Mouse (Mus musculus): ENCODE results near the gene Nav2.

Gene Nav2

DNA sequence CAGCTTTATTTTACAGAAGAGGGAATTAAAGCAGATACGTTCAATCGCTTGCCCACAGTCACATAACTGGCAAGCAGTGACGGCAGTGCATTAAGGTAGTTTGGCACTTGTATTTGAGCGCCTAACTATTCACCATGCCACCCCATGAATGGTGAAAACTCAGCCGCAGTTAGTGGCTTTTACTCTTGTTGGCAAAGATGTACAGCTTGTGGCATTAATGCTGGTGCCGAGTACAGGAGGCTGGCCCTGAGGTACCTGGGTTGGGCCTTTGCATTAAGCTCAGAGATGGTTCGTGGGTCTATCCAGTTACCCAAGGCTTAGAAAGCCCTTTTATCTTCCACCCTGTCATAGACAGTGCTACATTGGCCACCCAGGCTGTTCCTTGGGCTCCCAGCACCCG lies 87.2 kb downstream of the Nav2 start:
- no peak for DNase-seq (ENCODE audit: extremely low read depth, insufficient read length, low spot score)

DNA sequence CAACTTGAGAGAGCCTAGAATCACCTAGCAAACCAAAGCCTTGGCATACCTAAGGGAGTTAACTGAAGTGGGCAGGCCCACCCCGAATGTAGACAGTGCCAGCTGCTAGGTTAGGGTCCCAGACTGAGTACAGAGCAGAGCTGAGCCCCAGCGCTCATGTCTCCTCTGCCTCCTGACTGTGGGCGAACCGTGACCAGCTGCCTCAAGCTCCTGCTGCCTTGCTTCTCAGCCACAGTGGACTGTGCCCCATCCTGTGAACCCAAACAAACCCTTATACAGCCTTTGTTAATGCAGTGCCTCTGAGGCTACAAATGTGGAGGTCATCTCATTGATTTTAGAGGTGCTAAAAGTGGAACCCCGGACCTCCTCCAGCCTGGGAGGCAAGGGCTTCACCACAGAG lies 88.3 kb downstream of the Nav2 start:
- no peak for DNase-seq (ENCODE audit: extremely low read depth, insufficient read length, low spot score)

DNA sequence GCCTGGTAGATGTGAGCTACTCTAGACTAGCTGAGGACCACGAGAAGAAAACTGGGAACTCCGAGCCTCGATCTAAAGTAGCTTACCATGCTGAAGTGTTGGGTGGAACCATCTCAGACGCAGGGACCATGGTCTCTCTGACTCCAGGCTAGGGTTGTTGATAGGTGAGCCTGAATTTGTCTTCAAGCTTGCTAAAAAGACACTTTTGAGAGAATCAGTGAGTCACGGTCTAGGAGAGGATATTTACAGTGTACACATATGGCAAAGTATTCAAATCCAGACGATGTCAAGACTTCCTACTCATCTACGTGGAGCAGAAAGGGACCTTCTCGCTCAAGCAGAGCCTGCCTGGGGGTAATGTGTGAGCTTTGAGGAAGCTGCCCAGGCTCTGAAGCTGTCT lies 89.6 kb downstream of the Nav2 start:
- no peak for DNase-seq (ENCODE audit: extremely low read depth, insufficient read length, low spot score)

DNA sequence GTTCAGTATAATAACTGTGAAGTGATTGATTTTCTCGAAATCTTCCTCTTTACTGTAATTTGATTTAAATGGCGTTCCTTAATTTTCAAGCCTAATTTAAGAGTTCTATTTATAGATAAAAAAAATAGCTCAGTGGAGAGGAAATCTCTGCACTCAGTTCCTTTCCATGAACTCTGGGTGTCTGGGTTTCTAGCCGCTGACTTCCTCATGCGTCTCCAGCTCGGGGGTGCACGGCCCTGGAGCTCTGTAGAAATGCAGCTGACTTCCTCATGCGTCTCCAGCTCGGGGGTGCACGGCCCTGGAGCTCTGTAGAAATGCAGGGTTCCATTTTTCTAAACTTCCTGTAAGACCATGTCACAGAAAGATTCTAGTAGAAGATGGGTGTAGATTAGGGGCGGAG lies 90.1 kb downstream of the Nav2 start:
- DNase-seq (ENCODE audit: extremely low read depth, insufficient read length, low spot score) = no peak

DNA sequence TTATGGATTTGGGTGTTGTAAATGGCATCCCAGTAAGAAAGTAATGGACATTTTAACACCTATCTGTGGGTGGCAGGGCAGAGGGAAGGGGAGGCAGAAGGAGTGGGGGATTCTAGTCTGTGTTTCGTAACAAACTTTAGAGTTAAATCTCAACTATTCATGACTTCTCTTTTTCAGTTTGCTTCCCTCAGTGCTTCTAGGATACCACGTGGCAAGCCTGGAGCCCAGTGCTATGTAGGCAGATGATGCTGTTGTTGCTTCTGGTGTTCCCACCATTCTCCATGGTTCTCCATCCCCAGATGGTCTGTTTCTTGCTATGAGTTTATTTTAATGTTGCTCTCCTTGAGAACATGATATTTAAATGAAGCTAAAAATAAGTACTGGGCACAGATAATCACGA lies 92.3 kb downstream of the Nav2 start:
- no peak for DNase-seq (ENCODE audit: extremely low read depth, insufficient read length, low spot score)

DNA sequence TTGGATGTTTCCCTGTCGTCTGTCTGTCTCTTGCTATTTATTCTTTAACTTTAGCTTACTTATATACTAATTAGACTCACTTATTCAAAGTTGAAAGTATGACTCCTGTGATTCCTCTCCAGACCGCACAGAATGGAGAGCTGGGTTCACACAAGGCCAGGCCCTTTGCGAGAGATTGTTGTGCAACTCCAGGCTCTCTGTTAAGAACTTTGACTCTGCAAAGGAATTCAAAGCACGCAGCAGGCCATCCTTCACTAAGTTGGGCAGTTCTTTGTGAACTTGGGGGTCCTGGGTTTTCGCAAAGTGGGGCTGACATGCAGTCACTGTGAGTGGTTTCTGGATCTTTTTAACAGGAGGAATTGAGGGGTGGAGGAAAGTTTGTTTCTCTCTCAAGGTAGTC lies 95.9 kb downstream of the Nav2 start:
- DNase-seq (ENCODE audit: extremely low read depth, insufficient read length, low spot score) = no peak

DNA sequence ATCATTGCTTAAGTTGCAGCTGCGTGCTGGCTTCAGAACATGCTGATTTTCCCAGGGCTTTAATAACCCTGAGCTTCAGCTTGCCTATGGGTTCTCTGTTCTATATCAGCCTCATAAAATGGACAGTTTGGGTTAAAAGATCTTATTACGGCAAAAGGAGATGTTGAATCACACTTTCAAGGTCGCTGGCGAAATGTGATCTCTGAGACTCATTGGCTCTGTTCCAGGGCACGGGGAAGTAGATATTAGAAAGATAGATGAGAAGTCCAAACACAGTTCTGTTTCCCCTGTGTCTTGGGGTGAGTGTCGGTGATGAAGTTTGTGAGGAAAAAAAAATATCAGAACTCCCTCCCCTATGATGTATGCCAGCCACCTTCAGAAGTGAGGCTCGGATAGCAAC lies 98.4 kb downstream of the Nav2 start:
- no peak for DNase-seq (ENCODE audit: extremely low read depth, insufficient read length, low spot score)

DNA sequence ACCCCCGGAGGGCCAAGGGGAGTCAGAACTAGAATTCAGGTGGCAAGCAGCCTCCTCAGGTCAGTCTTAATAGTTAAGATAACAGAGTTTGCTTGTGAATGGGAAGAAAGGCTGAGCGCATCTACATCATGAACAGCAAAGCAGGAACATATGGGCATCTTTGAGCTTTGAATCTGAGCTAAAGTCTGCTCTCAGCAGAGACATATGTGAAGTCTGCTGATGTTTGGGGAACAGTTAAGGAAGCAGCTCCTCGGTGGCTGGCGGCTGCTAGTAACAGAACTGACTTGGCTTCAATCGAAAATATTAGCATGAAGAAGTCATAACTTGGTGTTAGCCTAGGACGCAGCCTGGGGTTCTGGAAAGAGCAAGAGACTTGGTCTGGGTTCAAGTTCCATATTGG lies 102.2 kb downstream of the Nav2 start:
- DNase-seq (ENCODE audit: extremely low read depth, insufficient read length, low spot score) = no peak

DNA sequence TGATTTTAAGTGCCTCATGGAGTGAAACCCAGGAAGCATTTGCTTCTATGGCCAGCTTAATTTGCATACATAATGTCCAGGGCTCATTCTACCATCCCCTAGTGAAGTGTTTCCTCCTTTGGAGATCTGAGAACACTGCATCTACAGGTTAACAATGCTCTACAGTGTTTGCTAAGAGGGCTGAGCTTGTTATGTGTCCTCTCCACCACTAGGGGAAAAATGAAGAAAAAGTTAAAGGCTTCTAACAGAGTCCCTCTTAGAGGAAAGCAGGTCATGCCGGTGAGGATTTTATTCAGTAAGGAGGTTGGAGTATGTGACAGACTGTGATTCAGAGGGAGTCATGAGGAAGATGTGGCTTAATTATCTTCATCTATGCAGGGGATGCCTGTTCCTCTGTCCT lies 103.5 kb downstream of the Nav2 start:
- no peak for DNase-seq (ENCODE audit: extremely low read depth, insufficient read length, low spot score)

DNA sequence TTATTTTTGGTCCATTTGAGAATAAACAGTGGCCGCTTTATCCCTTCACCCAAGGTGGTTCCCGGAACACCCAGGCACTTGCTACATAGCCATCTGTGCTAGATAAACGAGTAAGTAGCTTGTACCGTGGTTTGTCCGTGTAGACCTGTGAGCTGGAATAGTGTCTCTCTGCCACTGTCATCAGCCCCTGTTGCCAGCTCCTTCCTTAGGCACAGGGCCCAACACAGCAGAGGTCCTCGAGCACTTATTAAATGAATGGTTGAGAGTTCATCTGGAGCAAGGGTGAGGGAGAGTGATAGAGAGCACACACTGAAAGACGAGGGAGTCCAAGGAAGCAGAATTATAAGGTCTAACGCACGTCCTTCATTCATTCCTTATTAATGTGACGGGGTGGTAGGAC lies 106.0 kb downstream of the Nav2 start:
- DNase-seq (ENCODE audit: extremely low read depth, insufficient read length, low spot score) = no peak

DNA sequence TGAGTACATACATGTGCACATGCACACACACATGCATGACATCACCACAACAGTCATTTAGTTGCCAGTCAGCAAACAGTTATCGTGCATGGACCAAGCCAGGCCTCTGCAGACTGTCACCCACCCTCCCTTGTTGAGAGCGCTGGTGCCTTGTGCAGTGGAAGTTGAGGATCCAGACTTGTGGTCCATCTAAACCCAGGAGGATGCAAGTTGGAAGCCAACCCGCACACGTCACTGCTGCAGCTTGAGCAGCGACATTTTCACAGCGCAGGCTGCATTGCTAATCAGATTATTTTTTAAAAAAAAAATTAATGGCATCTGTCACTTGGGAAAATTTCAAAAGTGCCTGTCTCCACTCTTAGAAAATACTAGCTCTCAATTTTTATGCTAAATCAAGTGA lies 106.8 kb downstream of the Nav2 start:
- DNase-seq (ENCODE audit: extremely low read depth, insufficient read length, low spot score) = no peak

DNA sequence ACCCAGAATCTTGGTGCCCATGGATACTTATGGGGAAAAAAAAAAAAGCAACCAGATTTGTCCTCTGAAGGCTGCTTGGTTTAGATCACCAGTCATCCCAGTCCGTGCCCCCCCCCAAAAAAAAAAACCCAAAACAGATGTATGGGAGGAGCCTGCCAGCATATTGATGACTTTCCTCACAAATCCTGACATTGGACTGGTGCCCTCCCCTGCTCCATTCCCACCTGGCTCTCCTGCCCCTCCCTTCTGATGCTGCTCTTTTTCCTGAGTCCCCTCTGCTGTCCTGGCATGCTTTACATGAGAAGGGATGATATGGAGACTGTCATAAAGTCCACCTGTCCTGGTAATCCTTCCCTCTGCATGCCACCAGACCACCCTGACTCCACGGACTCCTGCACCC lies 107.6 kb downstream of the Nav2 start:
- DNase-seq (ENCODE audit: extremely low read depth, insufficient read length, low spot score) = no peak

DNA sequence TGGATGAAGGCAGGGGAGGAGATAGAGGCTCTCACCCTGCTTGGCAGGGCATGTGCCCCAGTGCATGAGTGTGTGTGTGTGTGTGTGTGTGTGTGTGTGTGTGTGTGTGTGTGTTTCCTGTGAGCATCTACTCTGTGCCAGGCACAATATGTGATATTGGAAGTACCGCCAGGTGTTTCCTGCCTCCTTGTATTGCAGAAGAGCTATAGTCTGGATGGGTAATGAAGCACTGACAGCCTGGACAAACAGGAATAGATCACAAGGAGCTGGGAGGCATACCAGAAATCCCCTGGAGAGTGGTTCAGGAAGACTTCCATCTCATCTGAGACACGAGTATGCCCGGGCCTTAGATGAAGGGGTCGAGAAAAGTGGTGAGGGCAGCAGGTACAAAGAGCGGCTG lies 109.3 kb downstream of the Nav2 start:
- DNase-seq (ENCODE audit: extremely low read depth, insufficient read length, low spot score) = no peak

DNA sequence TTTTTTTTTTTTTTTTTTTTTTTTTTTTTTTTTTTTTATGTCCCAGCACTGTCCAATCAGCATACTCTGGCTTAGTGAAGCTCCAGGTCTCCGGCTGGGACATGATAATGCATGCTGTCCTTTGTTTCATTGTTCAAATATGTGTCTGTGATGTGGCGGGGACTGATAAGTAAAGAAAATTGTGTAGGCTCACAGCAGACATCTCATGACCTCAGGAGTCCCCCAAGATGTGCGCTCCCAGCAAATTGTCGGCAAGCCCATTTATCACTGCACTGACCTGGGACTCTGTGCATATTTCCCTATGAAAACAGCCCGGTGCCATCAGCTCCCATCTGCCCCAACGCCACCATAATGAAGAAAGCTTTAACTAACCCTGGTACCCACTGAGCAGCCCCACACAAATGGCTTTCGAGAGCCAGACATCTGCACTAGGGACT lies 110.0 kb downstream of the Nav2 start:
- no peak for DNase-seq (ENCODE audit: extremely low read depth, insufficient read length, low spot score)

DNA sequence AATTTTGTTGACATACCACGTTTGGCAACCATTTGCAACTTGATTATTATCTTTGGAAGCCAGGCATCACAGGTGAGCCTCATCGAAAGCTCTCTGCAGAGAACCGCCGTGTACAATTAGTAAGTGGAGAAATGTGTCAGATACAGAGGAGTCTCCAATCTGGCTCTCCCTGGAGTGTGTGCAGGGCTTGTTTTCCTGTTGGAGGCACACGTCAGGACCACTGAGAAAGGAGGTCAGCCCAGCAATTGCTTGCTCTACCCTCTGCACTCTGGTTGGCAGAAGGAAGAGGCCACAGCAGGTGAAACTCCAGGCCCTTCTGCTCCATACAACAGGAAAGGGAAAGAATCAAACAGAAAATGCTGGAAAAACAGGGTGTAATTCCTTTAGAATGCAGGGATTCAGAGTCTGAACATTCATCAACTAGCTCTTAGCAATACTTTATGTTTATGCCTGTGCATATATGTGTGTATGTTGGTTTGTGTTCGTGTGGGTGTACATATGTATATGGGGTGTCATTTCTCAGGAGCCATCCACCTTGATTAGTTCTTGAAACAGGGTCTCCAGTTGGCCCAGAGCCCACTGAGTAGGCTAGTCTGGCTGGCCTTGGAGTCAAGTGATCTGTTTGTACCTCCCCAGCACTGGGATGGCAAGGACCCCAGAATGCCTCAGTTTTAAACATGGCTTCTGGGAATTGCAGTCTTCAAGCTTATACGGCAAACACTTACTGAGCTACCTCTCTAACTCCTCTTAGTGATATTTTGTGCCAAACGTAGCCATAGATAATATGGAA lies 116.7 kb downstream of the Nav2 start:
- DNase-seq (ENCODE audit: extremely low read depth, insufficient read length, low spot score) = no peak

DNA sequence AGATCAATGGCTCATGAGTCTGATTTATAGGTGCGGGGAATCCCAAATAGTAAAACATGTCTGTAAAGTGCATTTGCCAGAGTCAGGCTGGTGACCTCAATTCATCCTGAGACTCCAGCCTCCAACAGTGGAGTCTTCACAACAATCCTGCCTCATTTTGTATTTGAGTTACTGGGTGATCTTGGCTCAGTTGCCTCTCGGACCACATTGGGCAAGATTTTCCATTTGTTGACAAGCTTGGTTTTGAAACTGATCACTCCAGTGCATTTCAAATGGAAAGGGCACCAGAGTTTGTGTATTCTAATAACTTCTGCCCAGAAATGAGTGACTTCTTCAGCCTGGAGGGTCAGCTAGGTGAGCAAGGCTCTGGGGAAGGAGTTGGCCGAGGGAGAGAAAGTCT lies 117.5 kb downstream of the Nav2 start:
- no peak for DNase-seq (ENCODE audit: extremely low read depth, insufficient read length, low spot score)

DNA sequence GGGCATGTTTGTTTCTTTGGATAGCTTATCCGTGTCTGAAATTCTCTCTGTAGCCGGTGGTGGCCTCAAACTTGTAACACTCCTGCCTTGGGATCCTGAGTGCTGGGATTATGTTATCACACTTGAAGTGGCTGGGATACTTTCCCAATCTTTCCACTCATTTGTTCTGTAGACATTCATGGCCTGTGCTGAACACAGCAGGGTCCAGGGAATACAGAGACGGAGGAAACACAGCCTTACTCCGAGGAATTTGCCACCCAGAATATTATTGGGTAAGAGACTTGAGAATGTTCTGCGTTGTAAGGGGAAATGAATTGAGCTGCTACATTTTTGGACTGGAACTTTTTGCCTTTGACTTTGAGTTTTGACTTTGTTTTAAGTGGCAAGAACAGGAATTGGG lies 118.0 kb downstream of the Nav2 start:
- DNase-seq (ENCODE audit: extremely low read depth, insufficient read length, low spot score) = no peak

DNA sequence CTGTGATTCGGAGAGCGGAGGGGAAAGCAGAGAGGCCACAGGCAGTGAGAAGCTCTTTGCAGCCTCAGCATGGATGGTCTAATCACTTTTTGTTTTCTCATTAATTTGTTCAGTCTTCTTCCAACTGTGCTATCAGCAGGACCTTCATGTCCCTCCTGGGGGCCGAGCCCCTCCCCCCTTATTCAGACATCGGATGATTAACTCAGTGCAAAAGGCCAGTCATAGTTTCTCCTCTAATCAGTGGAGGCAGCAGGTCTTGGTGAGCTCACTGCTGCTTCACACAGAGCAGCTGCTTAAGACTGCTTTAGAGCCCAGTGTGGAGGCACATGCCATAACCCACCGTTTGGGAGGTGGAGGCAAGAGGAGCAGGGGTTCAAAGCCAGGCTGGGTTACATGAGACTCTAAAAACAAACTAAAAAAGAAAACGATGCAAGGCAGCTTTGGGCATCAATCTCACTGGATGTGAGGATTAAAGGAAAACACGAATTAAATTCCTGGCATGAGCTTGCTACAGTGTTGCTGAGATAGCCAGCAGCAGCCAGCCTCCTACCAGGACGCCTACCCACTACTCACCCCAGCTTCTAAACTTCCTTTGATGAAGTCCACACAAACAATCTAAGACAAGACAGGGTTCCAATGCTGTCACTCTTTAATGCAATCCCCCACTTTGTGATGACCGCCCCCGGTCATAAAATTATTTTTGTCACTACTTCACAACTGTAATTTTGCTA lies 120.9 kb downstream of the Nav2 start:
- DNase-seq (ENCODE audit: extremely low read depth, insufficient read length, low spot score) = no peak

DNA sequence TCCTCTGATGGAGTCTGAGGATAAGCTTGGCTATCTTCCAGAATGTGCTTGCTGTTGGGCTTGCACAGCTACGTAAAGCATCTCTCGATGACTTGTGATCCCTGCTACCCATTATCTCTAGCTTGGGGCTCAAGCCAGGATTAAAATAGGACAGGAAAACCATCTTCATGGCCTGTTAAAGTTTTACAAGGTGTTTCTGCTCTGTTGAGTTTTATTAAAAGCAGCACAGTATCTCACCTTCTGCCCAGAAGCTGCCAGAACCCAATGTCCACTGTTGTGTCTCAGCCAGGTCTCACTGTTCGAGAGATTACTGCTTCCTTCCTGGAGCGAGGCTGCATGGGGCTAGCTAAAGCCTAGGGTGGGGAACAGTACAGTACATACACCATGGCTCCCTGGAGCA lies 123.7 kb downstream of the Nav2 start:
- no peak for DNase-seq (ENCODE audit: extremely low read depth, insufficient read length, low spot score)

DNA sequence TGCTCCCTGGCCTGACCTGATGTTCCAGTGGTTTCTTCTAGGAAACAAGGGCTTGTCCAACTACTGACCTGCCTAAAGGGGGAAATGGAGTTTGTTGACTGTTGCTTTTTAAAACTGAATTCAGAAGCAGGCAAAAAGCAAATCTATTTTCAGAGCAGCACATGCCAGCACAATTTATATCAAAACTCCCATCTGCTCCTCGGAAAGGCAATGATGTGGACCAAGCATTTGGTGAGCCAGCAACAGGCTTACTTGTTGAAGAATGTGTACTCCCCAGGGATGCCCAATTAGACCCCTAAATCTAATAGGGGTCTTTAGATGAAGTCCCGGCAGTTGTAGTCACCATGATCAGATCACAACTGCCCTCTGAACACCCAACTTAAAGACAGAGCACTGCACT lies 125.7 kb downstream of the Nav2 start:
- no peak for DNase-seq (ENCODE audit: extremely low read depth, insufficient read length, low spot score)

DNA sequence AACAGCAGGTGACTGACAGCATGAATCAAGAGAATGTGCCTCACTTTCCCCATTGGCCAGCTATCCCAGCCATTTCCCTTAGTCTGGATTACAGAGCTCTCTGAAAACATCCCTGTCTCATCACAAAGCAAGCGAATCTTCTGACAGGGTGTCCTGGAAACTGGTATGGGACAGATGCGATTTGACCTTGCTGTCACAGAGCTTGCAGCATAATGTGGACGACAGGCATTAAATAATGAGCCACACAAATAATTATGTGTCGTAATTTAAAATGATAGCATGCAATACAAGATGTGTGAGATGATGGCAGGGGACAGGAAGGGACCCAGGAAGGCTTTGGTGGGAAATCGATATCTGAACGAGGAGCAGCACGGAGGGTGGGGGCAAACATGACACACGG lies 131.6 kb downstream of the Nav2 start:
- DNase-seq (ENCODE audit: extremely low read depth, insufficient read length, low spot score) = no peak

DNA sequence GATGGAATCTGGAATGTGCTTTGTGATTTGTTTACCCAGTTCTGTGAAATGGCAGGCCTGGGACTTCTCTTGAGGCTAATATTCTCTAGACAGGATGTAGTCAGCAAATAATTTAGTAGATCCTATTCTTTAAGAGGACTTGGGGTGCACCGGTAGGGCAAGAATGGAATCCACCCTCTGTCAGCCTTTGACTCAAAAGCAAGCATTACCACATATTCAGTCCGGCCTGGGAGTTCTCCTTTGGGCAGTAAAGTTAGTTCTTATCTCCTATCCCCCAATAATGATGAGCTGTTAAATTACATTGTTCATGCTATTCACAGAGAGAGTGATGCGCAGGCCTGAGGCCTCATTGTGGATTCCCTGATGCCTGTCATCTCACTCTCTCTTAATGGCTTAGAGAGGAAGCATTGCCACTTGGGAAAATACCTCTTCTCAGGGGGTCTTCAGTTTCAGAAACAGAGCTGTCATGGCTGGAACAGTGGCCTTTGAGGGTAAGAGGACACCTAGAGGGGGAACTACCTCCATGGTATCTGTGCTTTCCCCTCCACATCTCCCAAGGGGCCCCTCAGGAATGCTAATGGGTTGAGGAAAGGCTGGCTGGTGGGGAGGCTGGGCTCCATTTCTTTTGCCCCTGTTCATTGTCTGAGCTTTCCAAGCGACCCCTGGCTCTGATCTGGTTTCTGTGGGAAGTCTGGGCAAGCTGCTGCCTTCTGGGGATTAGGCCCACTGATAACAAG lies 133.0 kb downstream of the Nav2 start:
- no peak for DNase-seq (ENCODE audit: extremely low read depth, insufficient read length, low spot score)
